Mouse (Mus musculus): ENCODE results near the gene Tfam.

- no peak for TF ChIP-seq POLR2A (IDR thresholded peaks at IDR 0.05; ENCODE audit: insufficient read depth, low read depth, low read length)
- no peak for TF ChIP-seq CTCF (IDR thresholded peaks at IDR 0.05)
Observed at GRCm38 (mm10) chr10:71177201-71177600, 60.9 kb downstream of the Tfam start.
